Mouse (Mus musculus) thymus, postnatal 14 days (tissue): ENCODE measurements around the gene Mrm3.
A peak's percentile ranks its signal among the peaks of the same experiment; 100 is the strongest.

ENCODE experiments used
- DNase-seq: peaks from one replicate; pipeline ENCODE4 v3.0.0; 2021

The Mrm3 gene

DNA sequence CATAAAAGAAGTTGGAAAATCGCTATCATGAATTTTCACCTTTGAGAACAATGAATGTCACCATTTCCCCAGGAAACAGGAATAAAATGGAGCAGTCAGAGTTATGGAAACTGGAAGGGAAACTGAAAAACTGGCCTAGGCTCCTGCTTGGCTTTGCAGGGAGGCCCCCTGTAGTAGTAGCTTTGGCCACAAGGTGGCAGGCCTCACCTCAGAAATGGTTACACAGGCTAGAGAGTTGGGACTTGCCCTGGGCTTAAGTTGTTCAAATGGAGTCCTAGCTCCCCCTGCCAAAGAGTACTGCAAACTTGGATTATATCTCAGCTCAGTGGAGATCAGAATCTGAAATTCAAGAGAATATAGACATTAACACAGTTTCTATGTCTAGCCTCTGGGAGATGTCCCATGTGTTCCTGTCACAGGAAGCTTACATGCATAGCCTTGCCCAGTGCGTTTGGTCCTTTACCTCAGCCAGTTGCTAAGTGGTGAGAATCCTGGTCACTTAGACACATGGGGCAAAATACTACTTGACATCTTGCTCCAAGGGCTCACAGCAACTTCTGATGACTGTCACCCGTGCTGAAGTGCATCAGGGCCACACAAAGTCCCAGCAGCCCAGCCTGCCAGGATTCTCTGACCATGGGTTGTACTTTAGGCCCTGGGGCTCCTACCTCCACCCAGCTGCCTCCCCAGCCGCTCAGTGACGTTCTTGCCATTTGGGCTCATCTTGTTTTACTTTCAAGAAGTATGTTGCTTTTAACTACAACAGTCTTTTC is 9.8 kb downstream of the Mrm3 start:
- peak; percentile 82 for DNase-seq

- DNase-seq = no peak
Observed at GRCm38 (mm10) chr11:76253918-76254264, 10.4 kb downstream of the Mrm3 start.

DNA sequence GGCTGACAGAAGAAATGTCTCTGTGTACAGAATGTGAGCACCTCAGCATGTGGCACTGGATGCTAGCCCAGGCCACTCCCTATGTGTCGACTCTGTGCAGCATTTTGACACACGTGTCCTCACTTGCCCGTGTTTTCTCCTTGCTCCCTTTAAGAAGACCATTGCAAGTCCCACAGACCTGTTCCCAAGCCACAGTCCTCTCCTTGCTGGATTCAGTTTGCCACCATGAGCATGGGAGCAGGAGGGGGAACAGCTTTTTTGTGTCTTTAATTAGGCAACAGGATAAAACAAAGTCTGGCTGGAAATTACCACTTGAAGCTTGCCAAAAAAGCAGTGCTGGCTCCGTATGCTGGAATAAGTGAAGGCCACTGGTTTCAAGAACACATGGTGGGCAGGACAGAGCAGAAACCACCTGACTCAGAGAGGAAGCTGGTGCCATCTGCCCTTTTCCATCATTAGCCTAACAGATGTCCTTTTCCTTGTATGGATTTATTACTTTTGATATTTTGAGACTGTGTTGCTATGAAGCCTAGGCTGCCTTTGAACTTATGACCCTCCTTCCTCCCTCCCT is 12.0 kb downstream of the Mrm3 start:
- no peak for DNase-seq

DNA sequence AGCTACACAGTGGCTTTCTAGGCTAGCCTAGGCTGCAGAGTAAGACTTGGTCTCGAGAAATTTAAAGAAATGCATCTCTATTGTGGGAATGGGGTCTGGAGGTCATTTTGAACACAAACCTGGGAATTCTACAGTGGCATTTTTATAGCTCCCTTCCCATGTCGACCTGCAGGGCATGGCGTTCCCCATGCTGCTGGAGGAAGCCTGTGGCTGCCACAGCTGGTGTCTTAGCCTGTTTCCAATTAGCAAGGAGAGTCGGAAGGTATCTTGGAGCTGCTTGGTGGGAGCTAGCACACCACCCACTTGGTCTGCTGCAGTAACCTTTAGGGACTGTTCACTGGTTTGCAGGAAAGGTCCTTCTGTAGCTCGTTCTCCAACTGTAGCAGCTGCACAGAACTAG is 12.6 kb downstream of the Mrm3 start:
- DNase-seq = no peak

DNA sequence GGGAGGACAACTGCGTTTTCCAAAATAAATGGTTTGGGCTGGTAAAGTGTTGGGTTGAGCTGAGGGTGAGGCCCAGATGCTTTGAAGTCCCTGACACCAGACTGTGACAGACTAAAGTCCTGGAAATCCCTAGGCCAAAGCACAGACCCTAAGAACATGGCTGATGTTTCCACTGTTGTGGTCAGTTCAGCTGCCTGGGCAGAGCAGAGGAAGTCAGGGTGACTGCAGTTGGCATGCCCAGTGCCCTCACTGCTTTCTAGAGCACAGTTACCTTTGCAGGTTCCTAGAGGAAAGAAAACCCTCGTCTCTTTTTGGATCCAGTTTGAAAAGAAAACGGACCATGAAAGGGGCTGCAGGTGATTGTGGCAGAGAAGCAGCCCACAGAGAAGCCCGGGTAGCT is 13.9 kb downstream of the Mrm3 start:
- DNase-seq = no peak

DNA sequence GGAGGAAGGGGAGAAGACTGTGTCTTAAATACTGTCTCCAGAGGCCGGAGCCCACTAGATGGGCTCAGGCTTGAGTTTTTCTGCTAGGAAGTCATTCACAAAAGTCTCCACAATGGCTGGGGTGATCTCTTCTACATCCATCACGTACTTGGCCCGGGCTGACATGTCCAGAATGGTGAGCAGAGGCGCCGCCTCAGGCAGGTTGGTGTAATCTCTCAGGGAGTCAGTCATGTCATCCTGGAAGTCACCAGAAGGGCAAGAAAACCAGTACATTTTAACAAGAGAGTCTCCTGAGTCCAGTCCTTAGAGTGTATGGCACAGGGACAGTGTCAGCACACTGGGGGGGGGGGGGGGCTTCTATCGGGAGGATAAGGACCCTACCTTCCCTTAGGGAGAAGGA is 15.0 kb downstream of the Mrm3 start:
- no peak for DNase-seq

DNA sequence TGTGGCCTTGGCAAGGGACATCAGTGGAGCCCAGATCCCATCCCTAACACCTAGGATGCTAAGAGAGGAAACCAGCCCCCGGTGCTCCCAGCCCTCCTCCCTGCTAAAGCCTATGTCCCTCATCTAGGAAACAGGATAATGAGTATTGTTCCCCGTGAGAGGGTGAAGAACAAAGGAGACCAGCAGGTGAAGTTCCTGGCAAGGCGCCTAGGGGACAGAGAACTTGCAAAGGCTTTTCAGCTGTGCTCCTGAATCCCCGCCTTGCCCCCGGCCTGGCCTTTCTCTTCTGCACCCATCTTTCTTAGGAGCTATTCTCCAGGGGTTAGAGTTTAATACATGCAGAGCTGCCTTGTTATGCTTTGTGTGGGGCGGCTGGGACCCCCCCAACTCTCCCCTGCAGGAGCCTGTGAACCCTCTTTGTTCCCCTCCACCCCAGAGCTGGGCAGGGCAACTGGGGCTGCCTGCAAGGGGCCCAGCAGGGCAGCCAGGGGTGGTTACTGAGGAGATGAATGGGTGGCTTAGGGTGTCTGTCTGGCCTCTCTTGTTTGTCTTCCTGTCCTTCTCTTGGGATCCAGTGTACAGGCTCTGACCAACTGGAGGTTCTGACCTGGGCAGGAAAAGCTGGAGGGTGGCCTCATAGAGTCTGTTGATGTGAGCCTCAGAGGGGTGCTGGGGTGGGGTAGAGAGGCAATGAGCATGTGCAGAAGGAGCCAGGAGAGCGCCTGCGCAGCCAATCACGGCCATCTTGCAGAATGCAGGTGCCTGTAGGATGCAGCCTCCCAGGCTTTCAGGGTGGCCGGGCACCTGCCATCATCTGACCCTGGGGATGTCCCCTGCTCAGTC is 16.9 kb downstream of the Mrm3 start:
- DNase-seq = no peak

DNA sequence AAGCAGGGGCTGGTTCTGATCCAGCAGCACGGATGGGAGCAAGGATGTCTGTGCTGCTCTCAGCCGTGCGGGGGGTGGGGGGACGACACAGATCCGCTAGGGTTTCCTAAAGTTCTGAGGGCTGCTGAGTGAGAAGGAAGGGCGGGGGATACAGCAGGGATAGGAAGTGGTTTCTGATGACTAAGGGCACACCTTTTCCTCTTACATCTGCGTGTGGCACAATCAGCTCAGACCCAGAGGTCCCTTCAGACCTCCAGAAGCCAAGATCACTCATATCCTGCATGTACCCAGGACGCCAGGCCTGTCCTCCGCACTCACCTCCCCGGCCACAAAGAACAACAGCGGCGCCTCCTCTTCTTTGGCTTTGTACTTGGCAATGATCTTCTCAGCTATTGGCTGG is 17.7 kb downstream of the Mrm3 start:
- peak; percentile 8 for DNase-seq

GRCm38 (mm10) chr11:76262611-76263351 is 19.3 kb downstream of the Mrm3 start:
- no peak for DNase-seq

GRCm38 (mm10) chr11:76267550-76267949 is 24.0 kb downstream of the Mrm3 start:
- no peak for DNase-seq

- DNase-seq = no peak
Observed at GRCm38 (mm10) chr11:76268001-76268459, 24.5 kb downstream of the Mrm3 start.

GRCm38 (mm10) chr11:76268521-76269065 is 25.1 kb downstream of the Mrm3 start:
- no peak for DNase-seq

- DNase-seq = no peak
Observed at GRCm38 (mm10) chr11:76272440-76272839, 28.9 kb downstream of the Mrm3 start.

DNA sequence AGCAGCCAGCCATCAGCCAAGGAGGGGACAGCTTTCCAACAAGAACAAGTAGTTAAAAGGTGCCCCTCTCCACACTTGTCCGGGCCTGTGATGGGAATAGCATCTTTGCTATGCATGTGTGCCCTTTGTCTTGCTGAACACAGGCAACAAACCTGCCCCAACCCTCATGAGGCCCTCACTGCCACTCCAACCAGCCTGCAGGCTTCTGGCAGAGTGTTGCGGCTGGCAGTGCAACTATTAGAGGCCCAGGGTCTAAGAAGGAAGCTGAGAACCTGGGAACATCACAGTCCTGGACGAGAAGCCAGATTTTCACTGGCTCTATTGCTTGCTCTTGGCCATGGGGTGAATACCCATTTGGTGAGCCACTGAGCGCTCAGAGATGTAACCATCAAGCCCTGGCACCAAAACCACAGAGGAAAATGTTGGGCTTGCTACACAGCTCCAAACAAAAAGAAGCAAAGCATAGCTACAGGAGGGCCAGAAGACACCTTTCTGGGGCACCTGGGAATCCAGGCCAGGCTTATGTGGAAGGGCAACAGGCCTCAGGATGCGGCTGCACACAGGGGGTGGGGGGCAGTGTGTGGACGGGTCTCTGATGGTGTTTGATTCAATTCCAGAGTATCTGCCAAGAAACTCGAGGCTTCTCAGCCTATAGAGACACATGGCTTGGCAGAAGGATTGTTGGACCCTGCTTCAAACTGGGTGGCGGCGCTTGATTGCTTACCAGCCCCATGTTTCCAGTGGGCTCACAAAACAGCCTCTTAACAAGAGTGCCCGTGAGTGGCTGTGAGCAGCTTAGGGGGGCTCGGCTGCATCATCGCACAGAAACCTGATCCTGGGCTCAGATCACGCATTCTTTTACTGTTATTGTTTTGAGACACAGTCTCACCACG is 35.7 kb downstream of the Mrm3 start:
- DNase-seq = no peak

DNA sequence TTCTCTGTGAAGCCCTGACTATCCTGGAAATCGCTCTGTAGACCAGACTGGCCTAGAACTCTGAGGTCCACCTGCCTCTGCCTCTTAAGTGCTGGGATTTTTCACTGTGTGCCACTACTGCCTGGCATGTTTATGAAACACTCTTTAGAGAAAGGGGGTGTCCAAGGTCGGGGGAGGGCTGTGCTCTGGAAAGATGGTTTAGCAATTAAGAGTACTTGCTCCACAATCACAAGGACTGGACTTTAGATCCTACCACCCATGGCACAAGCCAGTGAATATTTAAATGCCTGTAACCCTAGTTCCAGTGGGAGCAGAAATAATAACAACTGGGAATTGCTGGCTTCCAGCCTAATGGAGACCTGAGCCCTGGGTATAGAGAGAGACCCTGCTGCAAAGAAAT is 36.5 kb downstream of the Mrm3 start:
- DNase-seq = no peak

DNA sequence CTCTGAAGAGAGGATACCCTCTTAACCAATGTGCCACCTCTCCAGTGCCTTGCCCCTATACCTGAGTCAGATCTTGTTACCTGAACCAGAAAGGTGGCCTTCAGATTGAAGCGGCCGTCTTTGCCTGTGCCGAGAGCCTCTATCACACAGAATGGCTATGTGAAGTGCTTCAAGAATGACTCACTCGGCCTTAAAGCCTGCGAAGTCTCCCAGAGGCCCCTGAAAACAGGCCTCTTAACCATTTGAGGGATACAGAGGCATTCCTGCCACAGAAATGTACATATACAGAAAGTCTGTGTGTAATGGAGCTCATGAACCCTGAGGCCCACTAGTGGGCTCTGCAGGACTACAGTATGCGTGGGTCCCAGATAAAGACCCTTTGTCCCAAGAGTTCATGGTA is 40.3 kb downstream of the Mrm3 start:
- no peak for DNase-seq

DNA sequence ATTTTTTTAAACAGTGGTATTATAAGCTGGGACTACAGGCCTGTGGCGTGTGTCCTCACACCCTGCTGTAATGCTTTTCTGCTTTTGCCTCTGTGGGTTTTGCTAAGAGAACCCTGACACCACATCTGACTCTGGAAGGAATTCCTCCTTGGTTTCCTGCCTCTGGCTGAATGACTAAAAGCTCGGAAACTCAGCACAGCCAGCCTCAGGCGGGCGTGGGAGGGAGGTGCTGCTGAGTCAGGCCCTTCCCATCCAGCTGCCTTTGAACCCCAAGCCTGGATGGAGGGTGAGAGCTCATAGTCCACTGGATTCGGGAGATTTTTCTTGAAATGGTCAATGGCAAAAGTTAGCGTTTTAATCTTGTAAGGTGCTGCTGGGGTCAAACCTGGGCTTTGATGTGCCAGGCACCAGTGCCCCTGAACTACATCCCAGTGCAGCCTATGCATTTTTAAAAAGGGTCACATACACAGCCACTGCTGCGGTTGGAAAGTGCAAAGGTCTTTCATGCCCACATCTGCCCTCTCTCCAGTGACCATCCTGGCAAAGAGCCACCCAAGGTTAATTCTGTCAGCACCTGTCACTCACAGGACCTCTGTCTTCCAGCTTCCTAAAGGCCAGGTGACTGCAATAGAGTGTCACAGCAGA is 42.0 kb downstream of the Mrm3 start:
- DNase-seq = no peak

GRCm38 (mm10) chr11:76286534-76287126 is 43.1 kb downstream of the Mrm3 start:
- no peak for DNase-seq

DNA sequence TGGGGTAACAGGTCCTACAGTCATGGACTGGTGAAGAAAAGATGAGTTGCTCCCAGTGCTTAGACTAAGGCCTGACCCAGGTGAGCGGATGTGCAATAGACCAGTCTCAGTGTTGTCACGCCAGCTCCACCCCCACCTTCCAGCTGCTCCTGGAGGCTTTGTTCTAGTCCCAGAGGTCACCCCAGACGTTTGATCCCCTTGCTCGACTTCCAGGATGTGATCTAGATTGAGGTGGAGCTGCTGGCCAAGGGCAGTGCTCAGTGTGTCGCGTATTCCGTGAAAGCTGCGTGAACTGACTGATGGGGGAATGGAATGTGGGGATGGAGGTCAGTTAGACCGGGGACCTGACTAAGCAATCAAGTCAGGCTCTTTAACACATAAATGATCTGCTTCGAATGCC is 43.8 kb downstream of the Mrm3 start:
- no peak for DNase-seq

DNA sequence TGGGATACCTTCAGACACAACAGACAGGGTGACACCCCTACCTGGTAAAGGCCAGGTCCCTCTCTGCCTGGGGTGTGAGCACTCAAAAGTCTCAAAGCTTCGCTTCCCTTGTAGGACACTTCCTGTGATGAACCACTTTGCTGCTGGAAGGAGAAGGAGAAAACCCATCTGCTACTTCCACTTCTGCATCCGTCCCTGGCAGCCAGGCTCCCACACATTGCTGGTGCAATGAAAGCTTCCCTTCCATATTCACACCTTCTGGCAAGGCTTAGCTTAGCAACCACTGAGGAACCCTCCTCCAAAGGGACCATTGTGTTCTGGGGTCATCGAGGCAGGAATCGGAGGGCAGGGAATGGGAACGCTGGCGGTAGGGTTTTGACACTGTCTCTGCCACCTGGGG is 45.1 kb downstream of the Mrm3 start:
- DNase-seq = no peak

GRCm38 (mm10) chr11:76290367-76290766 is 46.9 kb downstream of the Mrm3 start:
- no peak for DNase-seq
